Mouse (Mus musculus) kidney, adult 9 months (tissue): ENCODE results near the gene Gucy2c.

ENCODE experiments used
- DNase-seq: peaks from one replicate; pipeline ENCODE4 v3.0.0; 2022

Gucy2c gene

GRCm38 (mm10) chr6:136660831-136661705, 120.5 kb downstream of the Gucy2c start:
- DNase-seq = no peak

GRCm38 (mm10) chr6:136659226-136659625, 122.3 kb downstream of the Gucy2c start:
- DNase-seq = no peak

GRCm38 (mm10) chr6:136658303-136658702, 123.3 kb downstream of the Gucy2c start:
- DNase-seq = no peak

- no peak for DNase-seq
Observed at GRCm38 (mm10) chr6:136655786-136656185, 125.8 kb downstream of the Gucy2c start.

- DNase-seq = no peak
Observed at GRCm38 (mm10) chr6:136654470-136654869, 127.1 kb downstream of the Gucy2c start.

- DNase-seq = no peak
Observed at GRCm38 (mm10) chr6:136653331-136653730, 128.2 kb downstream of the Gucy2c start.

GRCm38 (mm10) chr6:136650664-136651063, 130.9 kb downstream of the Gucy2c start:
- DNase-seq = no peak

GRCm38 (mm10) chr6:136647455-136647861, 134.1 kb downstream of the Gucy2c start:
- no peak for DNase-seq
